Mouse (Mus musculus): ENCODE results near the gene Cmtm8. TPM values are rescaled to one million over a fixed set of nuclear protein-coding genes. Genes with fewer than 3 reads are reported as not detected.

Cmtm8 gene
- polyA plus RNA-seq, 1 experiment from 2014 or later = 20.6 TPM

- no peaks in the 10 kb centered on the region for H3K36me3 ChIP-seq
- no peaks in the 10 kb centered on the region for H3K4me1 ChIP-seq
- H3K27ac ChIP-seq = no peak overlapping the region
- ATAC-seq (ENCODE audit: insufficient number of reproducible peaks, low FRiP score, low TSS enrichment, low read depth) = no peak
- no peak overlapping the region for H3K4me3 ChIP-seq
- H3K27me3 ChIP-seq = no peaks in the 10 kb centered on the region
- WGBS = 72% methylated on average over 15 of the region's 15 CpGs
- H3K9me3 ChIP-seq = no peaks in the 10 kb centered on the region
- H3K9ac ChIP-seq = no peak overlapping the region
- H3K4me2 ChIP-seq = no peak overlapping the region
These were observed 22.2 kb downstream of the Cmtm8 start for GRCm38 (mm10) chr9:114821548-114822289.

GRCm38 (mm10) chr9:114818918-114819317 lies 25.0 kb downstream of the Cmtm8 start:
- H3K27ac ChIP-seq = no peak overlapping the region
- no peak for ATAC-seq (ENCODE audit: insufficient number of reproducible peaks, low FRiP score, low TSS enrichment, low read depth)
- no peak overlapping the region for H3K4me3 ChIP-seq
- H3K27me3 ChIP-seq = no peaks in the 10 kb centered on the region
- no peaks in the 10 kb centered on the region for H3K36me3 ChIP-seq
- no peaks in the 10 kb centered on the region for H3K9me3 ChIP-seq
- no peaks in the 10 kb centered on the region for H3K4me1 ChIP-seq
- no peak overlapping the region for H3K9ac ChIP-seq
- H3K4me2 ChIP-seq = no peak overlapping the region
- WGBS = 79% methylated on average over 3 of the region's 3 CpGs

GRCm38 (mm10) chr9:114817012-114817411 lies 26.9 kb downstream of the Cmtm8 start:
- H3K4me3 ChIP-seq = no peak overlapping the region
- H3K4me1 ChIP-seq = no peaks in the 10 kb centered on the region
- no peaks in the 10 kb centered on the region for H3K27me3 ChIP-seq
- H3K9me3 ChIP-seq = no peaks in the 10 kb centered on the region
- H3K36me3 ChIP-seq = no peaks in the 10 kb centered on the region
- H3K27ac ChIP-seq = no peak overlapping the region
- no peak for ATAC-seq (ENCODE audit: insufficient number of reproducible peaks, low FRiP score, low TSS enrichment, low read depth)
- WGBS = 67% methylated on average over 7 of the region's 7 CpGs
- H3K4me2 ChIP-seq = no peak overlapping the region
- H3K9ac ChIP-seq = no peak overlapping the region

- Histone ChIP-seq H3K27me3 (no peaks in the 10 kb centered on the region), H3K36me3 (no peaks in the 10 kb centered on the region), H3K4me2 (no peak overlapping the region), H3K4me1 (no peaks in the 10 kb centered on the region), H3K4me3 (no peak overlapping the region), H3K9ac (no peak overlapping the region), H3K9me3 (no peaks in the 10 kb centered on the region), H3K27ac (no peak overlapping the region)
- WGBS = 92% methylated on average over 7 of the region's 7 CpGs
- ATAC-seq (ENCODE audit: insufficient number of reproducible peaks, low FRiP score, low TSS enrichment, low read depth) = no peak
These were observed 27.8 kb downstream of the Cmtm8 start for GRCm38 (mm10) chr9:114816121-114816520.

GRCm38 (mm10) chr9:114815315-114815714 lies 28.6 kb downstream of the Cmtm8 start:
- no peak overlapping the region for H3K9ac ChIP-seq
- H3K4me2 ChIP-seq = no peak overlapping the region
- H3K4me1 ChIP-seq = no peaks in the 10 kb centered on the region
- H3K27ac ChIP-seq = no peak overlapping the region
- ATAC-seq (ENCODE audit: insufficient number of reproducible peaks, low FRiP score, low TSS enrichment, low read depth) = no peak
- no peaks in the 10 kb centered on the region for H3K36me3 ChIP-seq
- H3K27me3 ChIP-seq = no peaks in the 10 kb centered on the region
- 59% methylated on average over 4 of the region's 4 CpGs for WGBS
- H3K9me3 ChIP-seq = no peaks in the 10 kb centered on the region
- no peak overlapping the region for H3K4me3 ChIP-seq

- no peak overlapping the region for H3K27ac ChIP-seq
- no peak overlapping the region for H3K9ac ChIP-seq
- no peak overlapping the region for H3K4me2 ChIP-seq
- ATAC-seq (ENCODE audit: insufficient number of reproducible peaks, low FRiP score, low TSS enrichment, low read depth) = no peak
- H3K9me3 ChIP-seq = no peaks in the 10 kb centered on the region
- no peaks in the 10 kb centered on the region for H3K27me3 ChIP-seq
- WGBS = 75% methylated on average over 4 of the region's 4 CpGs
- H3K4me3 ChIP-seq = no peak overlapping the region
- H3K36me3 ChIP-seq = no peaks in the 10 kb centered on the region
- H3K4me1 ChIP-seq = no peaks in the 10 kb centered on the region
These were observed 32.0 kb downstream of the Cmtm8 start for GRCm38 (mm10) chr9:114812001-114812400.

GRCm38 (mm10) chr9:114810837-114811236 lies 33.1 kb downstream of the Cmtm8 start:
- 88% methylated on average over 11 of the region's 11 CpGs for WGBS
- Histone ChIP-seq H3K27ac (no peak overlapping the region), H3K27me3 (no peaks in the 10 kb centered on the region), H3K4me2 (no peak overlapping the region), H3K4me3 (no peak overlapping the region), H3K4me1 (no peaks in the 10 kb centered on the region), H3K9ac (no peak overlapping the region), H3K36me3 (no peaks in the 10 kb centered on the region), H3K9me3 (no peaks in the 10 kb centered on the region)
- ATAC-seq (ENCODE audit: insufficient number of reproducible peaks, low FRiP score, low TSS enrichment, low read depth) = no peak

- Histone ChIP-seq H3K4me2 (no peak overlapping the region), H3K9ac (no peak overlapping the region), H3K4me1 (peaks cover 10% of the 10 kb centered on the region; the same call in 1 of the 2 replicates), H3K4me3 (no peak overlapping the region), H3K27me3 (no peaks in the 10 kb centered on the region), H3K27ac (no peak overlapping the region), H3K36me3 (no peaks in the 10 kb centered on the region), H3K9me3 (no peaks in the 10 kb centered on the region)
- ATAC-seq (ENCODE audit: insufficient number of reproducible peaks, low FRiP score, low TSS enrichment, low read depth) = no peak
- 73% methylated on average over 5 of the region's 5 CpGs for WGBS
These were observed 35.3 kb downstream of the Cmtm8 start for GRCm38 (mm10) chr9:114808671-114809070.

GRCm38 (mm10) chr9:114807261-114807660 lies 36.7 kb downstream of the Cmtm8 start:
- no peak overlapping the region for H3K4me3 ChIP-seq
- 70% methylated on average over 8 of the region's 8 CpGs for WGBS
- H3K27ac ChIP-seq = no peak overlapping the region
- H3K27me3 ChIP-seq = no peaks in the 10 kb centered on the region
- H3K9ac ChIP-seq = no peak overlapping the region
- ATAC-seq (ENCODE audit: insufficient number of reproducible peaks, low FRiP score, low TSS enrichment, low read depth) = no peak
- no peak overlapping the region for H3K4me2 ChIP-seq
- no peaks in the 10 kb centered on the region for H3K36me3 ChIP-seq
- peaks cover 10% of the 10 kb centered on the region; the same call in 1 of the 2 replicates for H3K4me1 ChIP-seq
- H3K9me3 ChIP-seq = no peaks in the 10 kb centered on the region

- Histone ChIP-seq H3K9ac (no peak overlapping the region), H3K4me1 (peaks cover 10% of the 10 kb centered on the region; the same call in 1 of the 2 replicates), H3K9me3 (no peaks in the 10 kb centered on the region), H3K4me3 (no peak overlapping the region), H3K36me3 (no peaks in the 10 kb centered on the region), H3K27me3 (no peaks in the 10 kb centered on the region), H3K27ac (0 out of 2 replicates have a peak overlapping the region, but pooled peaks have one; percentile 23), H3K4me2 (no peak overlapping the region)
- 45% methylated on average over 19 of the region's 19 CpGs for WGBS
- ATAC-seq (ENCODE audit: insufficient number of reproducible peaks, low FRiP score, low TSS enrichment, low read depth) = peak; percentile 73
These were observed 38.7 kb downstream of the Cmtm8 start for GRCm38 (mm10) chr9:114805151-114805671.

- no peak overlapping the region for H3K27ac ChIP-seq
- peaks cover 15% of the 10 kb centered on the region; the same call in 1 of the 2 replicates for H3K4me1 ChIP-seq
- H3K9ac ChIP-seq = no peak overlapping the region
- 91% methylated on average over 1 of the region's 1 CpGs for WGBS
- no peaks in the 10 kb centered on the region for H3K27me3 ChIP-seq
- H3K36me3 ChIP-seq = no peaks in the 10 kb centered on the region
- no peak overlapping the region for H3K4me3 ChIP-seq
- H3K4me2 ChIP-seq = no peak overlapping the region
- no peak for ATAC-seq (ENCODE audit: insufficient number of reproducible peaks, low FRiP score, low TSS enrichment, low read depth)
- no peaks in the 10 kb centered on the region for H3K9me3 ChIP-seq
These were observed 41.8 kb downstream of the Cmtm8 start for GRCm38 (mm10) chr9:114802191-114802590.

- no peaks in the 10 kb centered on the region for H3K9me3 ChIP-seq
- H3K4me1 ChIP-seq = peaks cover 15% of the 10 kb centered on the region; the same call in 1 of the 2 replicates
- no peaks in the 10 kb centered on the region for H3K27me3 ChIP-seq
- H3K27ac ChIP-seq = no peak overlapping the region
- H3K36me3 ChIP-seq = no peaks in the 10 kb centered on the region
- no peak for ATAC-seq (ENCODE audit: insufficient number of reproducible peaks, low FRiP score, low TSS enrichment, low read depth)
- H3K4me2 ChIP-seq = no peak overlapping the region
- WGBS = 67% methylated on average over 15 of the region's 15 CpGs
- H3K9ac ChIP-seq = no peak overlapping the region
- no peak overlapping the region for H3K4me3 ChIP-seq
These were observed 42.7 kb downstream of the Cmtm8 start for GRCm38 (mm10) chr9:114801301-114801700.

Data from limb, embryonic 15.5 days (tissue).